Mouse (Mus musculus): ENCODE data around the gene Syn3. TPM values are rescaled to one million over a fixed set of nuclear protein-coding genes. Genes with fewer than 3 reads are reported as not detected.
"Not testable (repeated sequence)": the region's sequence is repeated elsewhere in the genome, so short reads cannot be mapped to it uniquely, and the experiment has no call there.

Syn3 gene
- total RNA-seq (2021) = 1 to 10 TPM; 5.0 to 6.8 TPM
- long read RNA-seq, experiment 1, partial matches to known transcripts = 0 of 10 reads
- long read RNA-seq, experiment 1, other reads (novel, unspliced or antisense) = 10 of 10 reads
- long read RNA-seq, experiment 2, partial matches to known transcripts = 1 of 15 reads
- long read RNA-seq, experiment 2, other reads (novel, unspliced or antisense) = 14 of 15 reads

DNA sequence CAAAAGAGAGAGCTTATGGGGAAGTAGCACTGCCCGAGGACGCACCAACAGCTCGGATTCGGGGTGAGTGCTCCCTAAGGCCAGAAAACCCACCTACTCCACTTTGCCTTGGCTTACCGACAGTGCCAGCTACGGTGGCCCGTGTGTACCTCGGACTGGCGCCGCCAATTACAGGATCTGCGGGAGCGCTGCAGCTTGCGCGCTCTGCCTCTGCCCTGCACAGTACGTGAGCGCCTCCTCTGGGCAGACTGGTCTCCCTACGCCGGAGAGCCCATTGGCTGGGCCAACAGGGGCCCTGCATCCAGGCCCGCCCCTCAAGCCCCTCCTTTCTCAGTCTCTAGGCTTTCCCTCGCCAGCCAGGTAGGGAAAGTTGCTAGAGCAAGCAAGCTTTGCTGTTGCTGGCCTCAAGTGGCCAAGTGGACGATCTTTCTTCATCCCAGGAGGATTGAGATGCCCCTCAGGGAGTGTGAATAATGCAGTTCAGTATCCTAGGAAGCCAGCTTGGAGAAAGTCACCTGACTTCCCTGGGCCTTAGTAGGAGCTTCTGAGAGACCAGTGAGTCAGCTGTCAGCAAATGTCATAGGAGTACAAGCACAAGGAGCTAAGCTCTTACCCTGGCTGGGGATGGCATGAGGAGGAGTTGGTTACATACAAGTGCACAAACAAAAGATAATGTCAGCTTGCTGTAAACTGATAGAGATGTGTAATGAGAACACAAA lies at the start of gene Syn3:
TSS of gene Syn3 (minus strand) at position 224 of the 719 bp plus-strand sequence.
- peak; percentile 62 to 76 for DNase-seq (ENCODE audit: low spot score in 2 of 2)

DNA sequence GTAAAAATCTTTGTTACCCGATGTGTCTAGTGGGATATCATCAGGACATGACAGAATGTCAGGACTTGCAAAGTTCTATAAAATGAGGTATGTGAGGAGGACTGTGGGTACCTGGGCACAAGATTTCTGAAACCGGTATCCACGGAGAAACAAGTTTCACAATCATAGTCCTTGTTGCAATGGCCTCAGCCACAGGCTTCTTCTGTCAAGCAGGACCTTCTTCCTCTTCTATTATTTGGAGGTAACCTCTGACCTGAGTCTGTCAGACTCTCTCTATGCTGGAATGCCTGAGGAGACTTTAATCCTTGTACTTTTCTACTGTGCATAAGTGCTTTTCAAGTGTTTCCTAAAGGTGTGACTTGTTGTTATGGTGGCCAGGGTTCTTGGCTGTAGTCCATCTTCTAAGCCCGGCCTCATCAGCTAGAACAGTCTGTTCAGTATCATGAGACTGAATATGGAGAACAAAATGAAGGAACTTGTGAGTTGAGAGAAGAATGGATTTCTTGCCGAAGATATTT lies 27.7 kb upstream of the Syn3 start:
- not testable (repeated sequence) for DNase-seq (ENCODE audit: low spot score in 2 of 2)

DNA sequence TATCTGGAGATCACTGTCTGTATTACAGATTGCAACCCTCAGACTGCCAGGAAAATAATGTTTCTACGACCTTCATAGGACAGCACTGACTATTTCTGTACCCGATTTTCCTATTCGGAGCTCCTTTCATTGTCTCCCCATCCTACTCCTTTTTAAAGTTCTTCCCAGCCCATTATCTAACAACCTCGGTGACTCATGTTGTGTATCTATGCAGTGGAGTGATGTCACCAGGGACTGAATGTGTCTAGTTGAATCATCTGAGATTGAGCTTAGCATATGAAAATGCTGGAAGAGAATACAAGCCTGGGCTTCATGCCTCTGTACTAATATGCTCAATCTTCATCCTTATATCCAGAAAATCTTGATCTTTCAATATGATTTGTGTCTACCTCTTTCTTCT lies 15.1 kb upstream of the Syn3 start:
- no peak for DNase-seq (ENCODE audit: low spot score in 2 of 2)

DNA sequence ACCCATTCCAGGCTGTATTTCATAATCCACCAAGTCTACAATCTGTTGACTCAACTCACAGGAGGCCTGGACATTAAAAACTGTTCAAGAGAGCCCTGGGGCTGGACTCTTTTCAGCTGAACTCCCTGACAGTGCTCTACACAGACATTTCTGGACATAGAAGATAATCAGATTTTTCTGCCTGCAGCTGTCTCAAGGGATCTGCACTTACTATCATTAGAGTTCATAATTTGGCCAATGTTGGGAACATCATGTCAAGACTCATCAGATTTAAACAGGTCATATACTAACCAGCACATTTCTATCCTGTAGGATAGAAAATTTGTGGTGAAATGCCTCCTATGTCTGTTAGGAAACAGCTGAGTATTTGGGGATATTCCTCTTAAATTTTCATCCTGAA lies 12.2 kb upstream of the Syn3 start:
- no peak for DNase-seq (ENCODE audit: low spot score in 2 of 2)

DNA sequence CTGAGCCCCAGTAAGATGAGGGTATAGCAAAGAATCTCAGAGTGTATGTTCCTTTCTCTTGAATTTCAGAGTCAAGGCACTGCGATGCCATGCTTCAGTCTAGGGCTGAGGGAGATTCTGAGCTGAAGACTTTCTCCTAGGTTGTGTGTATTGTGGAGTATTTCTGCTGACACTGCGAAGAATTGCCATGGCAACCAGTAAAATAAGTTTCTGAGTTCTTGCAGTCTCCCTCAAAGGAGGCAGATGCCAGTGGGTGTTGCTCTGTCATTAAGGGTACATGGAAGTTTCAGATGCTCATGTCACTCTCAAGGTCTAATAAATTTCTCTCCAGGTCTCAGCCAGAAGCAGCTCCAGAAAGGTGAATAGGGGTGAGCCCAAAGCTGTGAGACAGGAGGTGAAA lies 3.4 kb upstream of the Syn3 start:
- DNase-seq (ENCODE audit: low spot score in 2 of 2) = no peak

DNA sequence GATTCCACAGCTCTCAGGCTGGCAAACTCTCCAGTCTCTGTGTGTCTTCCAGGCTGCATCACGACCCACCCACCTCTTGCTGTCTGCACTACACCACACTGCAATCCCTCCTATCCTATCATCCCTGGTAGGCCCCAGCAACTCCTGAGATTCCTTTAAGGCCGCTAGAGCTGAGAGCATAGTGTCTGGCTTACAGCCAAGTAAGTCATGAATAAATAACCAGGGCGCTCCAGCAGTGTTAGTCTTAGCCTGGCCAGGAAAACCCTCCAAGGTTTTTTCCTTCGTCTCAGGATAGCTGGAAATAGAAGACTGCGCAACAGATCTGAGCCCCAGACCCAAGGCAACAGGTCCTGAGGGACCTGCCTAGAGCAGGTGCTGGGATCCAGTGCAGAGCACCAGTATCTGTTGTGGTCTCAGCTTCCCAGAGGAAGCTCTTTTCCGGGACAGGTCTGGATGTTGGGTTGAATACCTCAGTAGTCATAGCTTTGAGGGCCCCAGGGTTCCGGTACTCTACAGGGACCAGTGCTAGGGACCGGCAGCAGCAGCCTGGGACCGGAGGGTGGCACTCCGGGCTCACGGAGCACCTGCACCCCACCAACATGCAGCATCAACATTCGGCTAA lies 534 bp downstream of the Syn3 start:
- DNase-seq (ENCODE audit: low spot score in 2 of 2) = peak in 1 of 2 experiments; percentile 17

DNA sequence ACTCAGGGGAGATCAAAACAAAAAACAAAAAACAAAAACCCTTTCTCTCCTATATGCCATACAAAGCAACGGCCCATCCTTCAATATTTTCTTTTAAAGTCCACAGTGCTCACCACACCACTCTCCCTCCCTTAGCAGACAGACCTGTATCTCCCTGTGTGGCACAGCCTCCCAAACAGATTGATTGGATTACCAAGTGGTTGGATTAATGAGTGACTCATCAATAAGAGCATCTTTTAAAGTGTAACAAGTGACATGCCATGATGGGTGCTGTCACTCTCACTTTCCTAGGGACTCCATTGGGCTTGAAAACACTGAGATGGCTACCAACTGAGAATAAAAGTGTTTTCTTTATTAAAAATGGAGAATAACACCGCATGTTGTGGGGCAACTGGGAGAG lies 2.8 kb downstream of the Syn3 start:
- DNase-seq (ENCODE audit: low spot score in 2 of 2) = no peak

DNA sequence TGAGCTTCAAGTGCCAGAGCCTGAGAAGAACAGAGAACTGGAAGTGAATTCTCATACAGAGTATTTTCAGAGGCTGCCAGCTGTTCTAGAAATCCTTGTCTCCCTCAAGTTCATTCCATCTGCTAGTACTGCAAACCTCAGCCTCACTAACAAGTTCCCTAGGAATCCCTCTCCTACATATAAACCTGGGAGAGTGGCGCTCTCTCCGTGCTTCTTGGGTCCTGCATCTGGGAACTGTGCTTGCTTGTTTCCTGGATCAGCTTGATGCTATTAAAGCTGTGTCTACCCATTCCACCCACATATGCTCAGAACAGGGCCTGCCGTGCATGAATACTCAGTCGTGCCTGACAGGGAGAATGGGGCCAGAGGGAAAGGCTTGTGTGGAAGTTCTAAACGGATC lies 5.6 kb downstream of the Syn3 start:
- no peak for DNase-seq (ENCODE audit: low spot score in 2 of 2)

DNA sequence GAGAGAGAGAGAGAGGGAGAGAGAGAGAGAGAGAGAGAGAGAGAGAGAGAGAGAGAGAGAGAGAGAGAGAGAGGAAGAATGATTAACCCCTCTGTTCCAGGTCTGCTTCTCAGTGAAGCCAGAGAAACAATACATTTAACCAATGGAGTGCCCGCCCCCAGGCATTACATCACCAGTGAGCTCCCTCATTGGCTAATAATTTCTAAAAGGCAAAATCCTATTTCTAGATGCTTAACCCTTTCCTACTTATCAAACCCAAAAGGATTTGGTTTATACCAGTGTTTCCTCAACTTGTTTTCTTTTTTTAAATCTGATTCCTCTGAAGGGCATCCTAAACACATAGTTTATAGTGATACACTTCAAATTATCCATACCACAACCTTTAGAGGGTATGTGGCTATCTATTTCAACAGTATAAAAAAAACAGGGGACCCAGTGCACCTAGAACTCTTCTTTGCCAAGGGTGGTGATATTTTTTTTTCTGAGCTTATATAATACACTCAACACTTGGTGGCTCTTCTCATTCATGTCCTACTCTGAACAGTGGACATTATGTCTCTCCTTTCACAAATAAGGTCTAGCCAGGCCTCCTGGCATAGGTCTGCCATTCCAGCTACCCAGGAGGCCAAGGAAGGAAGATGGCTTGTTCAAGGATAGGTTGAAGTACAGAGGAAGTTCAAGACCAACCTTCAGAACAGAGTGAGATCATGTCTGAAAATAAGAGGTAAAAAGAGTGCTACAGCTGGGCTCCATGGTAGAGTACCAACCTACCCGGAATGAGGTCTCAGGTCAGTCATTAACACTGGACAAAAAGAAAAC lies 6.4 kb downstream of the Syn3 start:
- DNase-seq (ENCODE audit: low spot score in 2 of 2) = no peak

DNA sequence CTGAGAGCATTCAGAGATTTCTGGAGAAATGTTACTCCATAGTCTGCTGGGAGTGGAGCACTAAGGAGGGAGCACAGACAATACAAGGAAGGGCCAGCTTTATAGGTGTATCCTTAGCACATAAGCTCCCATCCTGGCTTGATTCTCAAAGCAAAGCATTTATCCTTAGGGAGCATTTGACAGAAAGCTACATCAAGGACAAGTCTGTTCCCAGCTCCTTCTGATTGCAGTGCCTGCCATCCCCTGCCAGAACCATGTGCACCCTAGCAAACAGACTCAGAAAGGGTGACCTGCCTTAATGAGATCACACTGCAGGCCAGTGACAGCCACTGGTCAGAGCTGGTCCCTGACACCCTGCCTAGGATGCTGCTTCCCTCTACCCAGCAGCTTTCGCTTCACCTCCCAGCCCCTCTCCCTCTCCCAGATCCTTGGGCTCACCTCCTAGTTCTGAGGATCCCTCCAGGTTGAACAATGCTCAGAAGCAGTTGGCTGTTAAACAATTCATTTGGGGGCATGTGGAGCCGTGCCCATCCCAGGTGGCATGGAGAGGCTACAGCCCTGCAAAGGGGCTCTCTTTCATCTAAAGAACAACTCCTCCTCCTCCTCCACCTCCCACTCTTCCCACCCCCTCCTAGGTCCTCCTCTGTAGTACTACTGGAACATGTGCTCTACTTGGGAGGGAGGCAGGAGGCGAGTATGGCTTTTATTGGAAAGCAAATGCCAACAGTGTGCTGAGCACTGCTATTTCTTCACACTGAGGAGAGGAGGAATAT lies 7.2 kb downstream of the Syn3 start:
- no peak for DNase-seq (ENCODE audit: low spot score in 2 of 2)

DNA sequence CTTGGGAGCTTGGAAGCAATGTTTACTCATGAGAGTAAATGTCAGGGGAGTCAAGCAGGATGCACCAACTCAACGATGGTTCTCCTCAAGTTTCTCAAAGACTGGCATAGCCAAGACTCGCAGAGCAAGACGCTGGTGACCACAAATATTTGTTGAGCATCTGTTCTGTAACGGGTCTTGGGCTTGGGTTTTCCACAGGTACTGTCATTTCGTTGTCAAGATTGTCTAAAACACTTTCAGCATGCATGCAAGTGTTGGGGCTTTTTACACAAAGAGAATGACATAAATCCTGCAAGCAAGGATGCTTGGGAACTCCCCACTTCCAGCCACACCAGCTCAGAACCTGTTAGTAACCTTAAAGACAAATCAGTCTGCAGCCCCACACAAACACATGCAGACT lies 10.2 kb downstream of the Syn3 start:
- DNase-seq (ENCODE audit: low spot score in 2 of 2) = no peak

DNA sequence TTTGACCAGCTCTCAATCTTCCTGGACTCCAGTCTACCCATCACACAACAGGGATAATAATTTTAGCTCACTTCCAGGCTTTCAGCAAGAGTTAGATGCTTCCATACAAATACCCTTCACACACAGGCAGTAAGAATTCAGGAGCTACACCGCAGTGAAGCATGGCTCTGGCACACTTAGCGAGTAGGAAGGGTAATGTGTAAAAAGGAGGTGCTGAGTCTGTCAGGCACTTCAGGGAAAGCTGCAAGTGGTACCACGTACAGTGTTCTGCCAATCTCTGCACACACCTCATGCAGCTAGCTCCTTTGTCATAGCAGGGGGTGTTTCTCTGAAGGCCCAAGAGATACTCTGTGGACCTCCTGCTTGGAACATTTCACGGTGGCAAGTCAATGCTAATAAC lies 12.7 kb downstream of the Syn3 start:
- no peak for DNase-seq (ENCODE audit: low spot score in 2 of 2)

DNA sequence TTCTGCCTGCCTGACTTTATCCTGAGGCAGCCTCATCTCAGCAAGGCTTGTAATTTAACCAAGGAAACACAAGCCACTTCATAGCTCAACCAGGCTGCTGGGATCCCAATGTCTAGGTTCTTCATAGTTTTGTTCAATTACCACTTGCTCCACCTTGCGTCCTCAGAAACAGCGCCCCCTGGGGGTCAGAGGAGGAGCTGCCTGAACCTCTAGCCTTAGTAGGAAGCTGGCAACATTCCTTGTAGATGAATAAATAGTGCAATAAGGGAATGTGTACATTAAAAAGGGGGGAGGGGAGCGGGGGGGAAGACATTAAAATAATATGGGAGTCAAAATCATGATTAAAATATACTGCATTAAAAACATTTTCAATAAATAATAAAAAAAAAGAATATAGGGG lies 14.7 kb downstream of the Syn3 start:
- DNase-seq (ENCODE audit: low spot score in 2 of 2) = no peak

DNA sequence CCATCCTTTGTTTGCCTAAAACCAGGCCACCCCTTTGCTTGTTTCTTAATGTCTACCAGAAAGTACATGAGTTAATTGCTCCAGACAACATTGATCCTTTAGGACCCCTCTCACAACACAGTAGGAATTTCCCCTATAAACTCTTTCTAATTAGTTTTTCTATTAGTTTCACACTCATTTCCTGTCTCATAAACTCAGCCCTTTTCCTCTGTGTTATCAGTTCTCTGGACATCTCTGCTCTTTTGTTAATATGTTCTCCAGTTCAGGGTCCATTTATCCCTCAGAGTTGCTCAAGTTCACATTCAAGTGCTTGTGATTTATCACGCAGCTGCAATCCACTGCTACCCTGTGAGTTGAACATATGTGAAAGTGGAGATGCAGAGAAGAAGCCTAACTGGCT lies 16.2 kb downstream of the Syn3 start:
- no peak for DNase-seq (ENCODE audit: low spot score in 2 of 2)

DNA sequence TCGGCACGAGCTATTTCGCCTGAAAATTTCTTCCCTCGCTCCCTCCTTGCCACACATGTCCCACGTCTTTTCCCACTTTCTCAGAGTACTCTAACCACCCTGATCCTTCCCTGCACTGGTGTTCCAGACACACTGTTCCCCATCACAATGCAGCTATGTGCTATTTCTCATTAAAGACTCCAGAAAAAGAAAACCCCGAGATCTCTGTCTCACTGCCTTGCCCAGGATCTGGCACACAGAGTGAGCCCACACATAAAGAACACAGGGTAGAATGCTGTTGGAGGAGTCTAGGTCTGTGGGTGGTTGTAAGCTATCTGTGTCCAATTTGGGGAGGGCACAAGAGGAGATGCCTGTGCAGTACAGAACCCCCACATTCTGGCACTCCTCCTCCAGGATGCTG lies 18.0 kb downstream of the Syn3 start:
- DNase-seq (ENCODE audit: low spot score in 2 of 2) = no peak

DNA sequence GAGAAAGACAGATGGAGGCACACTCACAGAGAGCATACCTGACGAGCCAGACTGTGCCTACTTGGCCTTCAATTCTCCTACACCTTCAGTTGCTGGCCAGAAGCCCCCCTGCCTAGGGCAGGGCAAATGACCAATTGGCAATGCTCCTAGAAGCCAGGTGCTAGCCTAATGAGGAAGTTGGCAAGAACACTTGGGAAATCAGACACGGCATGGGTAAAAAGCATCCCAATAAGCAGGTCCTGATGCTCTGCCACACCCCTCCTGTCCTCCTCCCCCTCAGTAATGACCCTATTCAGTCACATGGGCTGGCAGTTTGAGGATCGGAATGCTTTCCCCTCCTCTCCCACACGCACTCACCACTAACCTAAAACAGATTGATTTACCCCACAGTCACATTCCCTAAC lies 19.0 kb downstream of the Syn3 start:
- no peak for DNase-seq (ENCODE audit: low spot score in 2 of 2)

DNA sequence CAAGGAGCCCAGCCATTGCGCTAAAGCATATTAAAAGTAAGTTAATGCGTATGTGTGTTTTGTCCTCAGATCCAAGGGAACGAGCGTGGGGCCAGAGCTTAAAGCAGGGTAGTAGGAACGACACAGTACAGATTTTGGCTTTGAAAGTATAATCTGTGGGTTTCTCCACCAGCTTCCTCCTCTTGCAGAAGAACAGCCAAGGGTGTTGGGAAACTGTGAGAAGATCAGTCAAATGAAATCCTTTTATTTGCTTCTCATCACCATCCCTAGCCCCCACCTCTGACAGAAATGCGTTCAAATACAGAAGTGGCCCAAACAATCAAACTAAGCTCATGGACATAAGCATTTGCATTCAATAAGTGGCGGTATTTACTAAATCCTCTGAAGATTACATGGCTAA lies 22.0 kb downstream of the Syn3 start:
- no peak for DNase-seq (ENCODE audit: low spot score in 2 of 2)

DNA sequence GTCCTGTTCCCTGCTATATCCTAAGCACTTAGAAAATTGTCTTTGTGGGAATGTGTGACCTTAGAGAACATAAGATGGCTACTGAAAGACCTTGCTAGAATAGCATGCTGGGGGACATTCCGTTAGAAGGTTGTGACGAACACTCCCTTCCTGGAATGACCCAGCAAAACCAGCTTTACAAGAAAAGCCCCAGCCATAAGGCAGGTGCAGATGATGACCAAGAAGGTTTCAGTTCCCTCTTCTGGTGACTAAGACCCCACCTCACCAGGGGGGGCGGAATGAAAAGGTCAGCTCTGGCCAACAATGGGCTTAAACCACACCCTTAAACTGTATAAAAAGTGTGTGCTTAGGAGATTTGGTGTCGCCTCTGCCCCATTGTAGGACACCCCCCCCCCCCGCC lies 23.4 kb downstream of the Syn3 start:
- no peak for DNase-seq (ENCODE audit: low spot score in 2 of 2)

DNA sequence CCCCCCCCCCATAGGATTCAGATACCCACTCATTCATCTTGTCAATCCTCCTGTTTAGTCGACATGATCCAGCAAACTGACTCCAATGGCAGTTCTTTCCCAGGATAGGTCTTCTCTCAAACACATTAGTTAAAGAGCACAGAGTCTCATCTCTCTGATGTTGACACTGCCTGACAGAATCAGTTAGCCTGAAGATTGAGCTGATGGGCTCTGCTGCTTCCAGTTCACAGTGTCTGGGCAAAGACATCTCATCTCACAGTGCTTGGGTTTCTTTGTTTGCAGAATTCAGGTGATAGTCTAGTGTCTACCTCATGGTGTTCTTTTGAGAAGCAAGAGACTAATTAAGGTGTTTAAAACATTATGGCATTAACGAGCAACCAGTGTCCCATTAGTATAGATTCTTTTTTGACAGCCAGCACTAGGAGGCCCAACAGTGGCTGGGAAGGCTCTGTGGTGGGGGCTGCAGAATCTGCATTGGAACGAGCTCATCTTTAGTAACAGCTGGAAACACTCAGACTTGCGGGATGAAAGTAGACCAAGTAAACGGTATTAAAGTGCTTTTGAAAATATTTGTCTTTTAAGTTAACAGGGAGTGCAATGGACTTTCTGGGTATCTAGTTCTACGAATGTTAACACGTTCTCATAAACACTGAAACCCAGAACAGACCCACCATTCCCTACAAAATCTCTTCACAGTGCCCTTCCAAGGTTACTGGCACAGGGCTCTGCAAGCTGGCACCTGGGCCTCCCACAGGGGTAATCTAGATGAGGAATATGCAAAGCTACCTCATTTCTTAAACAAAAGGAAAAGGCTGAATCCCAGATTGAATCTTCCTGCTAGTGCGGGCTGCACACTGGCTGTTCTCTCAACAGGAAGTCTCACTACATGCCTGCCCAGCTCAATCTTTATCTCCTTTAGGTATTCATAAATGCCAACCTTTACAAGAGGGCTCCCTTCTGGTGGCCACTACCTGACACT lies 24.2 kb downstream of the Syn3 start:
- no peak for DNase-seq (ENCODE audit: low spot score in 2 of 2)

Measured in adrenal gland, postnatal 4 days (tissue).